Mouse (Mus musculus) myocyte (in vitro differentiated cells): ENCODE data around the gene Gm37240.

Experiments
- E2F4 ChIP-seq: IDR thresholded peaks from one replicate; pipeline ENCODE4 v1.6.1; 2011; ENCODE audit warnings: mild to moderate bottlenecking, control low read depth, moderate library complexity; ENCODE audit not compliant: insufficient read depth
- MAX ChIP-seq: IDR thresholded peaks from one replicate; pipeline ENCODE4 v1.6.1; 2011; ENCODE audit warnings: low read depth, mild to moderate bottlenecking, control low read depth
- MYOD1 ChIP-seq, 3 experiments: IDR thresholded peaks; one replicate each; pipeline ENCODE4 v1.6.1; 2011; ENCODE audit warnings: control low read depth in 2 of 3, low read depth in 2 of 3, mild to moderate bottlenecking in 2 of 3, moderate library complexity in 1 of 3; ENCODE audit not compliant: insufficient read length in 2 of 3, control insufficient read depth in 1 of 3
- MYOG ChIP-seq, 3 experiments: IDR thresholded peaks; one replicate each; pipeline ENCODE4 v1.6.1; 2011; ENCODE audit warnings: control low read depth in 2 of 3, low read depth in 2 of 3, mild to moderate bottlenecking in 2 of 3; ENCODE audit not compliant: insufficient read length in 2 of 3, control insufficient read depth in 1 of 3, insufficient read depth in 1 of 3
- POLR2A ChIP-seq: IDR thresholded peaks from one replicate; pipeline ENCODE4 v1.6.1; 2011; ENCODE audit warnings: low read depth, mild to moderate bottlenecking, control low read depth, moderate library complexity; ENCODE audit not compliant: insufficient read length
- POLR2AphosphoS2 ChIP-seq: IDR thresholded peaks from one replicate; pipeline ENCODE4 v1.6.1; 2011; ENCODE audit warnings: low read depth, control low read depth; ENCODE audit not compliant: insufficient read length
- REST ChIP-seq: IDR thresholded peaks from one replicate; pipeline ENCODE4 v1.6.1; 2011; ENCODE audit warnings: mild to moderate bottlenecking, control low read depth, moderate library complexity; ENCODE audit not compliant: insufficient read depth, insufficient read length
- SRF ChIP-seq: IDR thresholded peaks from one replicate; pipeline ENCODE4 v1.6.1; 2011; ENCODE audit warnings: low read depth; ENCODE audit not compliant: control insufficient read depth, insufficient read length
- TCF12 ChIP-seq: IDR thresholded peaks from one replicate; pipeline ENCODE4 v1.6.1; 2011; ENCODE audit warnings: mild to moderate bottlenecking, control low read depth; ENCODE audit not compliant: poor library complexity, insufficient read depth, severe bottlenecking
- TCF3 ChIP-seq: IDR thresholded peaks from one replicate; pipeline ENCODE4 v1.6.1; 2011; ENCODE audit warnings: low read depth, control low read depth; ENCODE audit not compliant: insufficient read length
- USF1 ChIP-seq: IDR thresholded peaks from one replicate; pipeline ENCODE4 v1.6.1; 2011; ENCODE audit warnings: low read depth, mild to moderate bottlenecking, control low read depth, moderate library complexity

- no peak for TF ChIP-seq POLR2A
- TF ChIP-seq MYOD1 (IDR thresholded peaks at IDR 0.05; ENCODE audit: control insufficient read depth in 1 of 3, insufficient read length in 2 of 3, low read depth in 2 of 3): no peak
- no peak for TF ChIP-seq POLR2AphosphoS2
- no peak for TF ChIP-seq TCF12
- no peak for TF ChIP-seq MAX
- TF ChIP-seq E2F4: no peak
- no peak for TF ChIP-seq USF1
- no peak for TF ChIP-seq SRF
- no peak for TF ChIP-seq MYOG (IDR thresholded peaks at IDR 0.05; ENCODE audit: control insufficient read depth in 1 of 3, insufficient read depth in 1 of 3, insufficient read length in 2 of 3, low read depth in 2 of 3)
- TF ChIP-seq REST: no peak
- TF ChIP-seq TCF3: no peak
These were observed 1265.3 kb downstream of the Gm37240 start for GRCm38 (mm10) chr3:84622026-84622425.
